Mouse (Mus musculus) MEL (cell line): ENCODE results near the gene Rbpj. TPM values are rescaled to one million over a fixed set of nuclear protein-coding genes. Genes with fewer than 3 reads are reported as not detected.

Experiments
- DNase-seq: peaks from one replicate; pipeline ENCODE4 v3.0.0; 2011; ENCODE audit warnings: low read depth, low spot score
- H3K27ac ChIP-seq: 2 replicates; pipeline ENCODE4 v1.5.1; 2012; ENCODE audit warnings: low read depth, mild to moderate bottlenecking, control low read depth, low read length, moderate library complexity; ENCODE audit not compliant: control insufficient read depth
- H3K27me3 ChIP-seq, 2 experiments: fragments of 150-350 bp in 1 of 2; sonication (generic) in 1 of 2; 2 replicates each; pipeline ENCODE4 v1.6.1; 2012; ENCODE audit warnings: low read length in 2 of 2, mild to moderate bottlenecking in 2 of 2, improper control_type of control experiment in 1 of 2, moderate library complexity in 1 of 2; ENCODE audit not compliant: insufficient read depth in 2 of 2, control insufficient read depth in 1 of 2
- H3K36me3 ChIP-seq, 2 experiments: 2 replicates each; pipeline ENCODE4 v1.6.1; 2012 to 2014; ENCODE audit warnings: low read length in 2 of 2, improper control_type of control experiment in 1 of 2, inconsistent platforms in 1 of 2, mild to moderate bottlenecking in 1 of 2; ENCODE audit not compliant: insufficient read depth in 2 of 2, control insufficient read depth in 1 of 2
- H3K4me1 ChIP-seq, 2 experiments: fragments of 150-350 bp in 1 of 2; sonication (generic) in 1 of 2; 2 replicates each; pipeline ENCODE4 v1.6.1; 2012; ENCODE audit warnings: low read length in 2 of 2, improper control_type of control experiment in 1 of 2, mild to moderate bottlenecking in 1 of 2; ENCODE audit not compliant: insufficient read depth in 2 of 2, control insufficient read depth in 1 of 2
- H3K4me3 ChIP-seq, 2 experiments: fragments of 150-350 bp in 1 of 2; sonication (generic) in 1 of 2; 2 replicates each; pipeline ENCODE4 v1.5.1; 2012; ENCODE audit warnings: low read depth in 2 of 2, low read length in 2 of 2, mild to moderate bottlenecking in 2 of 2, moderate library complexity in 2 of 2, control low read depth in 1 of 2, improper control_type of control experiment in 1 of 2; ENCODE audit not compliant: control insufficient read depth in 1 of 2, insufficient read depth in 1 of 2
- H3K79me2 ChIP-seq: 2 replicates; pipeline ENCODE4 v1.6.1; 2012; ENCODE audit warnings: mild to moderate bottlenecking, low read length, moderate library complexity; ENCODE audit not compliant: control insufficient read depth, poor library complexity, insufficient read depth
- H3K9ac ChIP-seq: 2 replicates; pipeline ENCODE4 v1.6.1; 2012; ENCODE audit warnings: low read depth, mild to moderate bottlenecking, control low read depth, low read length, moderate library complexity; ENCODE audit not compliant: control insufficient read depth, poor library complexity, severe bottlenecking
- H3K9me3 ChIP-seq: fragments of 150-350 bp; sonication (generic); replicated peaks from 2 replicates; pipeline ENCODE4 v1.6.1; 2012; ENCODE audit warnings: mild to moderate bottlenecking, low read length, improper control_type of control experiment, moderate library complexity; ENCODE audit not compliant: insufficient read depth
- BHLHE40 ChIP-seq: IDR thresholded peaks from 2 replicates; pipeline ENCODE4 v1.6.1; 2012; ENCODE audit warnings: low read depth, mild to moderate bottlenecking, inconsistent platforms, low read length, improper control_type of control experiment, borderline replicate concordance
- CHD1 ChIP-seq: IDR thresholded peaks from 2 replicates; pipeline ENCODE4 v1.6.1; 2012; ENCODE audit warnings: low read depth, mild to moderate bottlenecking, inconsistent platforms, low read length, improper control_type of control experiment
- CTCF ChIP-seq, 3 experiments: IDR thresholded peaks in 2 of 3; conservative IDR thresholded peaks in 1 of 3; 2 replicates each; pipeline ENCODE4 v1.5.1; 2011 to 2012; ENCODE audit warnings: low read length in 3 of 3, low read depth in 2 of 3, mild to moderate bottlenecking in 2 of 3, improper control_type of control experiment in 1 of 3, inconsistent platforms in 1 of 3, mixed read lengths in 1 of 3, moderate library complexity in 1 of 3; ENCODE audit not compliant: control insufficient read depth in 1 of 3, insufficient read depth in 1 of 3, poor library complexity in 1 of 3, severe bottlenecking in 1 of 3
- E2F4 ChIP-seq: IDR thresholded peaks from 2 replicates; pipeline ENCODE4 v1.6.1; 2011; ENCODE audit warnings: low read depth, low read length, improper control_type of control experiment, borderline replicate concordance
- EP300 ChIP-seq, 2 experiments: IDR thresholded peaks; 2 replicates each; pipeline ENCODE4 v1.6.1; 2011; ENCODE audit warnings: improper control_type of control experiment in 2 of 2, low read length in 2 of 2, low read depth in 1 of 2, mild to moderate bottlenecking in 1 of 2
- GABPA ChIP-seq: IDR thresholded peaks from 2 replicates; pipeline ENCODE4 v1.6.1; 2012; ENCODE audit warnings: low read depth, mild to moderate bottlenecking, inconsistent platforms, low read length, improper control_type of control experiment, moderate library complexity
- JUND ChIP-seq: IDR thresholded peaks from 2 replicates; pipeline ENCODE4 v1.6.1; 2011; ENCODE audit warnings: low read depth, mild to moderate bottlenecking, improper control_type of control experiment, low read length
- KAT2A ChIP-seq: conservative IDR thresholded peaks from 2 replicates; pipeline ENCODE4 v1.6.1; 2012; ENCODE audit warnings: low read depth, low read length, improper control_type of control experiment, inconsistent platforms
- MYC ChIP-seq: IDR thresholded peaks from 2 replicates; pipeline ENCODE4 v1.6.1; 2011; ENCODE audit warnings: low read depth, mild to moderate bottlenecking, low read length, improper control_type of control experiment, moderate library complexity
- NELFE ChIP-seq: IDR thresholded peaks from 2 replicates; pipeline ENCODE4 v1.6.1; 2011; ENCODE audit warnings: low read depth, low read length, improper control_type of control experiment
- NRF1 ChIP-seq: IDR thresholded peaks from 2 replicates; pipeline ENCODE4 v1.6.1; 2014; ENCODE audit warnings: low read depth, mild to moderate bottlenecking, inconsistent platforms, low read length, improper control_type of control experiment, moderate library complexity; ENCODE audit not compliant: poor library complexity, insufficient read depth, severe bottlenecking
- POLR2A ChIP-seq, 2 experiments: IDR thresholded peaks; 2 replicates each; pipeline ENCODE4 v1.6.1; 2011 to 2012; ENCODE audit warnings: low read length in 2 of 2, mild to moderate bottlenecking in 2 of 2, control low read depth in 1 of 2, improper control_type of control experiment in 1 of 2, low read depth in 1 of 2, moderate library complexity in 1 of 2; ENCODE audit not compliant: control insufficient read depth in 1 of 2, insufficient read depth in 1 of 2, poor library complexity in 1 of 2
- POLR2AphosphoS2 ChIP-seq: IDR thresholded peaks from 2 replicates; pipeline ENCODE4 v1.6.1; 2011; ENCODE audit warnings: low read length, improper control_type of control experiment
- POLR2AphosphoS5 ChIP-seq: IDR thresholded peaks from 2 replicates; pipeline ENCODE4 v1.6.1; 2012; ENCODE audit warnings: low read depth, borderline replicate concordance, mild to moderate bottlenecking, inconsistent platforms, low read length, moderate library complexity, mixed read lengths
- RCOR1 ChIP-seq: IDR thresholded peaks from 2 replicates; pipeline ENCODE4 v1.6.1; 2012; ENCODE audit warnings: low read depth, mild to moderate bottlenecking, inconsistent platforms, low read length, improper control_type of control experiment
- SIN3A ChIP-seq: IDR thresholded peaks from 2 replicates; pipeline ENCODE4 v1.6.1; 2012; ENCODE audit warnings: low read length, improper control_type of control experiment, inconsistent platforms
- SMC3 ChIP-seq: IDR thresholded peaks from 2 replicates; pipeline ENCODE4 v1.6.1; 2011; ENCODE audit warnings: low read depth, low read length, improper control_type of control experiment
- TAL1 ChIP-seq: IDR thresholded peaks from 2 replicates; pipeline ENCODE4 v1.6.1; 2012; ENCODE audit warnings: mild to moderate bottlenecking, inconsistent platforms, low read length, moderate library complexity, mixed read lengths
- TBP ChIP-seq: IDR thresholded peaks from 2 replicates; pipeline ENCODE4 v1.8.0; 2011; ENCODE audit warnings: low read depth, low read length, improper control_type of control experiment
- TCF12 ChIP-seq: IDR thresholded peaks from 2 replicates; pipeline ENCODE4 v1.6.1; 2014; ENCODE audit warnings: low read depth, mild to moderate bottlenecking, inconsistent platforms, low read length, improper control_type of control experiment, moderate library complexity
- USF2 ChIP-seq, 2 experiments: IDR thresholded peaks; 2 replicates each; pipeline ENCODE4 v1.6.1; 2011 to 2012; ENCODE audit warnings: improper control_type of control experiment in 2 of 2, low read length in 2 of 2, borderline replicate concordance in 1 of 2, inconsistent platforms in 1 of 2, low read depth in 1 of 2, mild to moderate bottlenecking in 1 of 2; ENCODE audit not compliant: insufficient read depth in 1 of 2
- ZNF384 ChIP-seq: IDR thresholded peaks from 2 replicates; pipeline ENCODE4 v1.6.1; 2012; ENCODE audit warnings: low read depth, mild to moderate bottlenecking, inconsistent platforms, low read length, improper control_type of control experiment
- polyA plus RNA-seq, 2 experiments: library from polyadenylated mRNA; stranded (reverse) in 1 of 2; unstranded in 1 of 2; fragments of >175 nt in 1 of 2; fragments of >200 nt in 1 of 2; gene quantifications; 2 replicates each; pipeline versions ENCODE4 v1.2.1 to v1.2.4; 2012; ENCODE audit warnings: low replicate concordance in 2 of 2, low read depth in 1 of 2; ENCODE audit not compliant: insufficient read length in 2 of 2, insufficient read depth in 1 of 2, missing spikeins in 1 of 2
- total RNA-seq: library from RNA; depleted of rRNA; stranded (reverse); fragments of 300-350 nt; gene quantifications from 2 replicates; pipeline ENCODE4 v1.2.3, GENCODE M21; 2012

Gene Rbpj
- total and polyA plus RNA-seq, 3 experiments: 6.0 to 34.5 (median 19.1) TPM

- no peaks in the 10 kb centered on the region for H3K9me3 ChIP-seq
Measured at GRCm38 (mm10) chr5:53485934-53486475, 20.1 kb downstream of the Rbpj start.

GRCm38 (mm10) chr5:53486966-53487592, 21.1 kb downstream of the Rbpj start:
- H3K27ac ChIP-seq: no peak overlapping the region
- DNase-seq: no peak
- TF ChIP-seq CHD1: no peak
- no peak for TF ChIP-seq SIN3A
- TF ChIP-seq NELFE: no peak
- no peak for TF ChIP-seq GABPA
- TF ChIP-seq RCOR1: no peak
- no peak for TF ChIP-seq TBP
- no peak for TF ChIP-seq POLR2A (IDR thresholded peaks at IDR 0.05; ENCODE audit: control insufficient read depth in 1 of 2, insufficient read depth in 1 of 2, low read depth in 1 of 2, low read length in 2 of 2, poor library complexity in 1 of 2)
- no peak for TF ChIP-seq E2F4
- no peak for TF ChIP-seq BHLHE40
- no peak for TF ChIP-seq MYC
- no peak for TF ChIP-seq USF2 (IDR thresholded peaks at IDR 0.05; ENCODE audit: borderline replicate concordance in 1 of 2, insufficient read depth in 1 of 2, low read depth in 1 of 2, low read length in 2 of 2)
- TF ChIP-seq ZNF384: no peak
- no peak for TF ChIP-seq POLR2AphosphoS2
- TF ChIP-seq NRF1: no peak
- TF ChIP-seq TAL1: no peak
- no peak for TF ChIP-seq POLR2AphosphoS5
- TF ChIP-seq TCF12: no peak
- no peak for TF ChIP-seq KAT2A
- no peak for TF ChIP-seq JUND
- H3K9me3 ChIP-seq: no peaks in the 10 kb centered on the region
- H3K27me3 ChIP-seq: no peaks in the 10 kb centered on the region
- no peak overlapping the region for H3K4me3 ChIP-seq
- no peak overlapping the region for H3K9ac ChIP-seq
- no peaks in the 10 kb centered on the region for H3K79me2 ChIP-seq
- no peaks in the 10 kb centered on the region for H3K36me3 ChIP-seq
- no peaks in the 10 kb centered on the region for H3K4me1 ChIP-seq

More at GRCm38 (mm10) chr5:53485934-53486475, 20.1 kb downstream of the Rbpj start:
- no peaks in the 10 kb centered on the region for H3K79me2 ChIP-seq
- H3K27me3 ChIP-seq: no peaks in the 10 kb centered on the region
- no peak for DNase-seq
- H3K9ac ChIP-seq: no peak overlapping the region
- no peaks in the 10 kb centered on the region for H3K4me1 ChIP-seq
- H3K4me3 ChIP-seq: no peak overlapping the region
- H3K36me3 ChIP-seq: no peaks in the 10 kb centered on the region
- TF ChIP-seq MYC (no peak), CTCF (IDR thresholded peaks at IDR 0.05 in 2 of 3, conservative IDR thresholded peaks at IDR 0.05 in 1 of 3; ENCODE audit: control insufficient read depth in 1 of 3, insufficient read depth in 1 of 3, low read depth in 2 of 3, low read length in 3 of 3, poor library complexity in 1 of 3, severe bottlenecking in 1 of 3) (no peak), EP300 (IDR thresholded peaks at IDR 0.05; ENCODE audit: low read depth in 1 of 2, low read length in 2 of 2) (no peak), E2F4 (no peak), SMC3 (no peak), POLR2AphosphoS5 (no peak), BHLHE40 (no peak)
- TF ChIP-seq, all 39 proteins: peak for 0
- H3K27ac ChIP-seq: no peak overlapping the region
